ENCODE assay signal across 16 mouse cellular contexts in the genomic region with DNA sequence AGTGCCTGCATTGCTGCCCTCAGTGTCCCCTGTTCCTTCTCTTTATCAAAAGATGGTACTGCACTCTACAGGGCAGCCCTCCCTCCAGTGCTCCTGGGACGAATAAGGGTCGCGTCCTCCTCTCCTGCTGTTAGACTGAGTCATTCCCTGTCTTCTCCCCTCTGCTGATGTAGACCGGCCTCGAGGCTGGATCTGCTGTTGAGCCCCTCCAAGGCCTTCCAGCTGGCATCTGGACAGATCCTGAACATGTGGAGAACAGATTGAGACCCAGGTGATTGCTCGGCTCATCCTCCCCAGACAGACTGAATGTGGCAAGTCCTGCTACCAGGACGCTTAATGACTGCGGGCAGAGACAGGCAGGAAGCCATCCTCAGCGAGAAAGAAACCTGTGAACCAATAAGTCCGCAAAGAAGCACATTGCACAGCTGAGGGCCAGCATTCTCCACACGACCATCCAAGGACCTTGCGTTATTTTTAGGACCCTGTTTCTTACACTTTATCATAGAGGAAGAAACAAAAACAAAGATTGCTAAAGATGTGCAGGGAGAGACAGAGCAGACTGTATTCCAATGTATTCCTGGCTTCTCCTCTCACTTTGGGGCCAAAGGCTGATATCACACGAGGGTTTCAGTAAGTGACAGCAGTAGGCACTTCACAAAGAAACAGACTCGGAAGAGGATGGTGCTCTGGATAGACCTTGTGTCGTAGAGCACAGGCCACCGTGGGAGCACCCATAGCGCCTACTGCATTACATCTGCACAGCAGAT.
DNase-seq lines count a peak whose midpoint lies in the region; ATAC-seq and TF ChIP-seq lines count a peak whose summit lies in the region.
"Had no signal": no experiment of that assay in that cellular context is flagged by ENCODE, and none has a peak within 500 bp of the region (broad histone marks: within the 10 kb centered on the region; RNA-seq: fewer than 3 reads in every experiment).

No protein-coding gene starts in this region.

- ATAC-seq in lung, postnatal 0 days, result peak; percentile 85
- no peak for ATAC-seq in midbrain, embryonic 16.5 days

- no peak overlapping the region for H3K4me2 ChIP-seq in lung, postnatal 0 days (replicated peaks; ENCODE audit: low read depth, low read length)
- no peak overlapping the region for H3K4me2 ChIP-seq in midbrain, embryonic 16.5 days (ENCODE audit: low read length)
- H3K4me2 ChIP-seq: forebrain, embryonic 12.5 days; hindbrain, embryonic 13.5 days; limb, embryonic 15.5 days had no signal

- no peaks in the 10 kb centered on the region for H3K27me3 ChIP-seq in lung, postnatal 0 days (replicated peaks; ENCODE audit: insufficient read depth, low read length)
- H3K27me3 ChIP-seq in midbrain, embryonic 16.5 days (ENCODE audit: control insufficient read depth, insufficient read depth, low read depth, low read length), result no peaks in the 10 kb centered on the region
- H3K27me3 ChIP-seq: hindbrain, embryonic 13.5 days had no signal

- 60% methylated on average over 17 of the region's 17 CpGs for WGBS in lung, postnatal 0 days
- WGBS in midbrain, embryonic 16.5 days, result 86% methylated on average over 17 of the region's 17 CpGs

- no peaks in the 10 kb centered on the region for H3K36me3 ChIP-seq in lung, postnatal 0 days (ENCODE audit: insufficient read depth, low read length)
- no peaks in the 10 kb centered on the region for H3K36me3 ChIP-seq in midbrain, embryonic 16.5 days (ENCODE audit: control insufficient read depth, insufficient read depth, low read length)
- H3K36me3 ChIP-seq: forebrain, embryonic 12.5 days; hindbrain, embryonic 13.5 days; limb, embryonic 15.5 days had no signal

- no peak overlapping the region for H3K4me3 ChIP-seq in lung, postnatal 0 days (ENCODE audit: low read depth, low read length)
- H3K4me3 ChIP-seq in midbrain, embryonic 16.5 days (ENCODE audit: low read depth, low read length), result no peak overlapping the region
- H3K4me3 ChIP-seq: forebrain, embryonic 12.5 days; hindbrain, embryonic 13.5 days; limb, embryonic 15.5 days; megakaryocyte, embryonic 14.5 days; myocyte had no signal

- no peaks in the 10 kb centered on the region for H3K4me1 ChIP-seq in lung, postnatal 0 days (ENCODE audit: insufficient read depth, low read depth, low read length)
- H3K4me1 ChIP-seq in midbrain, embryonic 16.5 days (ENCODE audit: control insufficient read depth, insufficient read depth, low read length), result no peaks in the 10 kb centered on the region
- H3K4me1 ChIP-seq: megakaryocyte, embryonic 14.5 days had no signal

- TF ChIP-seq CTCF in lung, postnatal 0 days (IDR thresholded peaks at IDR 0.05), result no peak

- H3K27ac ChIP-seq in lung, postnatal 0 days (ENCODE audit: low read length), result peak overlapping the region; percentile 66
- no peak overlapping the region for H3K27ac ChIP-seq in midbrain, embryonic 16.5 days (ENCODE audit: low read length)
- H3K27ac ChIP-seq: forebrain, embryonic 12.5 days; hindbrain, embryonic 13.5 days; limb, embryonic 15.5 days had no signal

- H3K9ac ChIP-seq in lung, postnatal 0 days (replicated peaks; ENCODE audit: low read depth), result no peak overlapping the region
- no peak overlapping the region for H3K9ac ChIP-seq in midbrain, embryonic 16.5 days (ENCODE audit: low read depth, low read length)
- H3K9ac ChIP-seq: forebrain, embryonic 12.5 days; hindbrain, embryonic 13.5 days; limb, embryonic 15.5 days had no signal

- DNase-seq in cerebellum, postnatal 10 days, result peak; percentile 64 to 69
- no peak for DNase-seq in cerebellum, adult 11-12 months
- DNase-seq in adrenal gland, adult 8-10 months, result peak; percentile 3
- DNase-seq in heart, adult 8-10 months (ENCODE audit: low spot score), result peak; percentile 16
- DNase-seq in lung, postnatal 0 days (ENCODE audit: low spot score), result peak; percentile 89
- DNase-seq in liver, result no peak
- DNase-seq in kidney, postnatal 25 days, result no peak
- DNase-seq: layer of hippocampus, postnatal 36 days; right cerebral cortex, adult 18-20 months; thymus, postnatal 25 days had no signal

- TF ChIP-seq EP300 in lung, postnatal 0 days (IDR thresholded peaks at IDR 0.05), result peak; percentile 93

- H3K9me3 ChIP-seq in lung, postnatal 0 days (ENCODE audit: low read length), result no peaks in the 10 kb centered on the region
- 0 out of 2 replicates have a peak, but pooled peaks cover 4% of the 10 kb centered on the region for H3K9me3 ChIP-seq in midbrain, embryonic 16.5 days (replicated peaks; ENCODE audit: control insufficient read depth, low read length, poor library complexity, severe bottlenecking)
- H3K9me3 ChIP-seq: hindbrain, embryonic 13.5 days; limb, embryonic 15.5 days; megakaryocyte, embryonic 14.5 days had no signal

Comparison
In these comparisons a context has a peak if more than half of its experiments do, and no peak if none do; other contexts are left out.
1. DNase-seq: peak in cerebellum, postnatal 10 days (2 of 2), adrenal gland, adult 8-10 months (single experiment), heart, adult 8-10 months (single experiment) and lung, postnatal 0 days (single experiment); none in cerebellum, adult 11-12 months (single experiment), liver (single experiment) and kidney, postnatal 25 days (0 of 2).